Mouse (Mus musculus) erythroblast, embryonic 14.5 days (primary cell): ENCODE measurements around the gene Mpnd.

Experiments
- GATA1 ChIP-seq: IDR thresholded peaks from 2 replicates; pipeline ENCODE4 v1.6.1; 2012; ENCODE audit warnings: low read length, inconsistent platforms, mixed read lengths
- TAL1 ChIP-seq: IDR thresholded peaks from 3 replicates; pipeline ENCODE4 v1.6.1; 2012; ENCODE audit warnings: low read length, inconsistent platforms, mixed read lengths

- TF ChIP-seq GATA1 (no peak), TAL1 (no peak)
Observed at GRCm38 (mm10) chr17:56030238-56030870, 24.8 kb downstream of the Mpnd start.
